Mouse (Mus musculus): Measurements from ENCODE around the gene Pard3.

The Pard3 gene

DNA sequence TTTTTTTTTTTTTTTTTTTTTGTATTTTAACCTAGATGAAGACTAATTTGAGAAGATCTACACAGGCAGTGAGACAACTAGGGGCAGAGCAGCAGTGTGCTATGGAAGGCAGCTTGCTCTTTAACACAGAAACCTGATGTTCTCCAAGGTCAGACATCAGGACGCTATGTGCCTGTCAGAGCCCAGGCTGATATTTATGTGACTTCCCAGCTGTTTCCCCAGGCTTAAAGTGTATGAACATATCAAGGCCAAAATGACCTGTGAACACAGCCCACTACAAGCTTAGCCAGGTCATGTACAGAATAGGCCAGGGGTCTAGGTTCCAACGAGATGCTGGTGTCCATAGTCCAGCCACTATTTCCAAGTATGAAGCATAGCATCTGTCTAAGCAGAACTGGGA is 482.5 kb downstream of the Pard3 start:
- DNase-seq (ENCODE audit: low read depth, low spot score): no peak

GRCm38 (mm10) chr8:127550928-127551327 is 487.2 kb downstream of the Pard3 start:
- no peak for DNase-seq (ENCODE audit: low read depth, low spot score)

DNA sequence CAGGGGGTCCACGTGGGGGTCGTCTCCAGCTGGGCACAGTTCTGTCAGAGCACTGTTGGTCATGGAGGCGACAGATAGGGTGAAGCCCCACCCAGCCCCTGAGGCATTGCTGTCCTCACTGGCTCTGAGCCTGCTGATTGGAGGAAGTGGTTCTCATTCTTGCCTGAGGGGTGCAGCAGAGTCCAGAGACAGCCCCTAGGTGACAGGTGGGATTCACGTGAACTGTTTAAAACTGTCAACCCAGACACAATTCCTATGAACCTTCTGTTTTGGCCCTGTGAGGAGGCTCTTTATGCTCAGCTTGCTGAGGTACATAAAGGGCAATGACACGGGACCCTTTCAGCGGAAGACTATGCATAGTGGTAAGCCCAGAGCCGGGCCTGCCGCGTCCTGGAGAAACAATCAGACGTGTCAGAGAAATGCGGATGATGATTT is 488.5 kb downstream of the Pard3 start:
- DNase-seq (ENCODE audit: low read depth, low spot score): peak; percentile 34

- DNase-seq (ENCODE audit: low read depth, low spot score): no peak
Measured at GRCm38 (mm10) chr8:127552836-127553235, 489.1 kb downstream of the Pard3 start.

- no peak for DNase-seq (ENCODE audit: low read depth, low spot score)
Measured at GRCm38 (mm10) chr8:127553582-127553981, 489.9 kb downstream of the Pard3 start.

DNA sequence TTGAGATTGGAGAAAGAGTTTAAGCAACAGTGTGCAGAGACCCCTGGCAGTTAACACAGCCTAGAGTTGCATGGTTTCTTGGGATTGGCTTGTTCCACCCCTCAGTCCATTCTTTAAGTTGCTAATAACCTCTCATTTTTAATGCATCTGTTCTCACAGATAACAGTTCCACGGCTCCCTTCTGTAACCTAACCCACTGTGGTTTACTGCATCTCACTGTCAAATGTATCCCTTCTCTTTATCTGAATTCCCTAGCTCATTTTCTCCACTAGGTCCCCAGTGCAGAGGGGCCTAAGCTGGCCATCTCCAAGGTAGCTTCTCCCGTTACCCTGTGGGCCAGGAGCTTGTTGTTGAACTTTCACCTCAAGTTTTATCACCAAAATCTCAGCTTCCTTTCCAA is 492.1 kb downstream of the Pard3 start:
- DNase-seq (ENCODE audit: low read depth, low spot score): no peak

- DNase-seq (ENCODE audit: low read depth, low spot score): peak; percentile 43
Measured at GRCm38 (mm10) chr8:127556964-127557363, 493.3 kb downstream of the Pard3 start.

- peak; percentile 51 for DNase-seq (ENCODE audit: low read depth, low spot score)
Measured at GRCm38 (mm10) chr8:127557566-127557965, 493.9 kb downstream of the Pard3 start.

- no peak for DNase-seq (ENCODE audit: low read depth, low spot score)
Measured at GRCm38 (mm10) chr8:127563634-127564033, 499.9 kb downstream of the Pard3 start.

- no peak for DNase-seq (ENCODE audit: low read depth, low spot score)
Measured at GRCm38 (mm10) chr8:127564426-127564825, 500.7 kb downstream of the Pard3 start.

GRCm38 (mm10) chr8:127569212-127569611 is 505.5 kb downstream of the Pard3 start:
- no peak for DNase-seq (ENCODE audit: low read depth, low spot score)

DNA sequence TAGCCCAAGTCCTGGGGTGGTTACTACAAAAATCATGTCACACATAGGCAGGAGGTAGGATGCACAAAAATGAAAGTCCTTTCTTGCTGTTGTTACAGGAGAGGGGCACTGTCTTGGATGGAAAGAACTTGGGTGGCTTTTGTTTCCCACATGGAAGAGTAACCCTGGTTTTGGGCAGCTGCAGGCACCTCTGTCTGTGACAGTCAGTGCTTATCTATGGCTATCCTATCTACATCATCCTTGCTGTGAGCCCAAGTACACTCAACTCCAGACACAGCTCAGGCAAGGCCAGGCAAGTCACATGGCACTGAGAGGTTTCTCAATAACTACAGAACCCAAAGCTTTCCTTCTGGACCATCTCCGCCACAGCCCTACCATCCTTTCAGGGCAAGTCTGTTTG is 506.8 kb downstream of the Pard3 start:
- no peak for DNase-seq (ENCODE audit: low read depth, low spot score)

GRCm38 (mm10) chr8:127572493-127572892 is 508.8 kb downstream of the Pard3 start:
- no peak for DNase-seq (ENCODE audit: low read depth, low spot score)

DNA sequence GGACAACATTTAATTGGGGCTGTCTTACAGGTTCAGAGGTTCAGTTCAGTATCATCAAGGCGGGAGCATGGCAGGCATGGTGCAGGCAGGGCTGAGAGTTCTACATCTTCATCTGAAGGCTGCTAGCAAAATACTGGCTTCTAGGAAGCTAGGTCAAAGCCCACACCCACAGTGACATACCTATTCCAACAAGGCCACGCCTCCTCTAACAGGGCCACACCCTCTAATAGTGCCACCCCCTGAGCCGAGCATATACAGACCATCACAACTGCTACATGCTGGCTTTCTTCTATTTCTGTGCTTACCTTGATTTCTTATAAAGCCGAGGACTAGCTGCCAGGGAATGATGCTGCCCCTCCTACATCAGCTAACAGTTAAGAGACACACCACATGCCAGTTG is 513.0 kb downstream of the Pard3 start:
- no peak for DNase-seq (ENCODE audit: low read depth, low spot score)

DNA sequence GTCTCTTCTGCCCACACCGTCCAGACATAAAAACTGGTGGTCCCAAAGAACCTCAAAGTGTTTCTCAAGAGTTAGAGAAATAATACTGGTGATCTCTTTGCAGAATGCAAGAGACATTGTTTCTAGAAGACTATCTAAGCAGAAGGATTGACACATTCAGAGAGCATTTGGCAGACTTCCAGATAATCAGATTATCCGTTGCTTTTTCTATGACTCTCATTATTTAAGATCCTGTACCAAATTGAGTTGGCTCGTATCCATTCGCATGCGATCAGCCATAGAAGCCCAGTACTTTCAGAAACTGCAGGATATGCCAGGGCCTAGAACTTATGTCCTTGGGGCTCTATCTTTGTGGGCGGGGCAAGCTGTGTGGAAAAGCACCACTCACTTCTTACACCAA is 514.0 kb downstream of the Pard3 start:
- DNase-seq (ENCODE audit: low read depth, low spot score): no peak

GRCm38 (mm10) chr8:127579436-127579835 is 515.7 kb downstream of the Pard3 start:
- no peak for DNase-seq (ENCODE audit: low read depth, low spot score)

DNA sequence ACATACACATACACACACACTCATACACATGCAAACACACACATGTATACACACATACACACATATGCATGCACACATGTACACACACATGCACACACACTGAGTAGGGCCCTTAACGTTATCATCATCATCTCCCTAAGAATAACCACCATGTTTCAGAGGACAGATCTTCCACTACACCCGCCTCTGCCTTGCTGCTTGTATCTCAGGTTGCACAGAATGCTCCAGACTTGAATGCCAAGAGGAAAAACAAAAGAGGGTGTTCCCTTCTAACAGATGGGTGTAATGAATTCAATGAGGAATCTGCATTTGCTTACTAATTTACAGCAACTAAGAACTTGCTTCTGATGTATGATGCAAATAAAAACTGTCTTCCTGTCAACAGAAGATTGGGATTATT is 519.7 kb downstream of the Pard3 start:
- DNase-seq (ENCODE audit: low read depth, low spot score): no peak

DNA sequence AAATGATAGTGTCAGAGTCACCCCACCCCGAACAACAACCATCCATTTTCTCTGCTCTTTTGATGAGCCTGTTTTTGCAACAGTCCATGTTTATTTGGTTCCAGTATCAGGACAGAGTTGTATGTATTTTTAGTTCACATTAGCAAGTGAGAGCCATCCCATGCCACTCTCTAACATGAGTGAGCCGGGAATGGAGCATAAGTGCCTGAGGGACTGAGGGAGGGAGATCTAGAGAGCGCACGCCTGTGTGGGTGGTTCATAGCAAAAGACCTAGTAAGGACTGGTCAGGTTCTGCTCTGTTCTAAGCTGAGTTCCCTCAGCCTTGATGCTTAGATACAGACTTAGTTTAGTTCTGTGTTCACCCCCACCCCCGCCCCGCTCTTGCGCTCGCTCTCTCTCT is 521.9 kb downstream of the Pard3 start:
- DNase-seq (ENCODE audit: low read depth, low spot score): no peak

DNA sequence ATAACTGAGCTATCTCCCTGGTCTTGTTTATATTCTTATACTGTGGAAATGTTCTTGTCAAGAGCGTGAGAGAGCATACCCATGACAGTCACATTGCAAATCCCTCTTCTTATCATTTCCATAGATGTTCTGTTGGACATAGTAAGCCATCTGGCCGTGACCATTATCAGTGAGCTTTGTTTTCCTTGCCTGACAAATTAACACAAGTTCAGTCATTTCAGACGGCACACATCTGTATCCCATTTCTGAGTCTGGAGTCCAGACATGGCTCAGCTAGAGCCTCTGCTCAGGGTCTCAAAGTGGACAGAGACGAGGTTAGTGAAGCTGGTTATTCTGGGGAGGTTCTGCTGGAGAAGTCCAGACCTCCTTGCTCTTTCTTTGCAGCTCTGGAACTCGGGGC is 523.0 kb downstream of the Pard3 start:
- peak; percentile 28 for DNase-seq (ENCODE audit: low read depth, low spot score)

DNA sequence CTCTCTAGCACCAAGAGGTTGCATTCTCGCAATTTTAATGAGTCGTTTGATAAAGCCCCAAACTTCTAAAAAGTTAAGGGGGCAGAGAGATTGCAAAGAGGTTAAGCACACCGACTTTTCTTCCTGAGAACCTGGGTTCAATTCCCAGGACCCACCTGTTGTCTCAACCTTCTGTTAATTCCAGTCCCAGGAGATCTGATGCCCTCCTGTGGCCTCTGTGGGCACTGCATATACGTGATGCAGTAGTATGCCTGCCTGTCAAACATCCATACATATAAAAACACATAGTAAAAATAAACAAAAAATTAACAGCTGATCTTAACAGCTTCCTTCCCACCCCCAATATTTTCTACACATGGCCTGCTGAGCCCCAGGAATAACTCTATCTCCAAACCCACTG is 524.6 kb downstream of the Pard3 start:
- DNase-seq (ENCODE audit: low read depth, low spot score): peak; percentile 13

DNA sequence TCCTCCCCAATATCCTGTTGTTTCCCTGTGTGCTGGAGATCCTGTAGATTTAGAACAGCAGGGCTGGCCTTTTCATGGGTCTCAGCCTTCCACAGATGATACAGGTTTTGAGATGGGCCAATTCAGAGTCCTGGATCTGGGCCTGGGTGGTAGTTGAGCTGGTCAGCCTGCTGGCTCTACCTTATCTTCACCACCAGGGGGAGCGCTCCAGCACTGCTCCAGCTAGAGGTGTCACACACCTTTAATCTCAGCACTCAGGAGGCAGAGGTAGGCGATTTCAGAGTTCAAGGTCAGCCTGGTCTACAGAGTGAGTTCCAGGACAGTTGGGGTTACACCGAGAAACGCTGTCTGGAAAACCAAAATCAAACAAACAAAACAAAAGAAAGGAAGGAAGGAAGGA is 525.6 kb downstream of the Pard3 start:
- DNase-seq (ENCODE audit: low read depth, low spot score): peak; percentile 41

- no peak for DNase-seq (ENCODE audit: low read depth, low spot score)
Measured at GRCm38 (mm10) chr8:127590674-127591186, 527.0 kb downstream of the Pard3 start.

DNA sequence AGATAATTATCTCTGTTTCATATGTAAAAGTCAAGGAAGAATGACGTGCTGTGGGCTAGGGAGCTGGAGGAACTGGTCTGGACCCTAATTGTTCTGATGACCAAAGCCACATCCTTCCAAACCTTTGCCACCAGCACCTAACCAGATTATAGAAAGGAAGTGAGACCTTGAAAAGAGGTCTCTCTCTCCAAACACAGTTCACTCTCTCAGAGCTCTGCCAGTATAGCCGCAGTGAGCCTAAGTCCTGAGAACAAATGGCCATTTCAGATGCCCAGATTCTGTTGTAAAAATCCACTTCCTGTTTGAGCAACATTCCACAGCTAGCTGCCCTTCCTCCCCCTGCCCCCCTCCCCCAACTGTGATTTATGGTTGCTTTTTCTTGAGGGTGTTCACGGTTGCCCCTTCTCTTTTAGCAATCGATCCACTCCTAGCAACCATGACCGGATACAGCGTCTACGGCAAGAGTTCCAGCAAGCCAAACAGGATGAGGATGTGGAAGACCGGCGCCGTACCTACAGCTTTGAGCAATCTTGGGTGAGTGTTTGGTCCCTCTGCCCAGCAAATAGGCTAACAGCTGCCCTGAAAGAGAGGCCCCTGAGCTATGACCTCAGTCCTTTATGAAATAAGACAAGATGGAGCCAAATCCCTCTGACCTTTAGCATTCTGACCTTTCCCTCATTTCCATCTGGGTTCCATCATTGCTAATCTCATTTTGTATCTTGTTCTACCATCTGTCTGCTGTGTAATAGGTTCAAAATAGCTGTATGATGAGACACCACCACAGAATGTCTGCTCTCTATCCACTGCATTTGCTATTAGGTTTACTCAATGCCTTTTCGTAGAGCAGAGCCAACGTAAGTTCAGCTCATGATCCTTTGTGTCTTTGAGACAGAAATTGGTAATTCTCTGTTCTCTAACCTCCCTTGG is 529.2 kb downstream of the Pard3 start:
- DNase-seq (ENCODE audit: low read depth, low spot score): peak; percentile 62
